Mouse (Mus musculus) monocyte, adult 5-6 weeks (primary cell): ENCODE measurements around the gene Anapc2. TPM values are rescaled to one million over a fixed set of nuclear protein-coding genes. Genes with fewer than 3 reads are reported as not detected.
"Not testable (repeated sequence)": the region's sequence is repeated elsewhere in the genome, so short reads cannot be mapped to it uniquely, and the experiment has no call there.

Experiments
- ATAC-seq: fragments of 153-309, 156-312 bp; replicated peaks from 2 replicates; pipeline ENCODE4 v1.8.0; 2017; ENCODE audit warnings: mild to moderate bottlenecking; ENCODE audit not compliant: low TSS enrichment, insufficient number of reproducible peaks, severe bottlenecking, poor library complexity, low FRiP score
- total RNA-seq: library from RNA; stranded (forward); fragments of 200-1000, 200-491, 200-594 nt; gene quantifications from 3 replicates; pipeline ENCODE4 v1.2.3, GENCODE M21; 2017

Anapc2 gene
- total RNA-seq, 1 experiment from 2014 or later = 43.8 TPM

DNA sequence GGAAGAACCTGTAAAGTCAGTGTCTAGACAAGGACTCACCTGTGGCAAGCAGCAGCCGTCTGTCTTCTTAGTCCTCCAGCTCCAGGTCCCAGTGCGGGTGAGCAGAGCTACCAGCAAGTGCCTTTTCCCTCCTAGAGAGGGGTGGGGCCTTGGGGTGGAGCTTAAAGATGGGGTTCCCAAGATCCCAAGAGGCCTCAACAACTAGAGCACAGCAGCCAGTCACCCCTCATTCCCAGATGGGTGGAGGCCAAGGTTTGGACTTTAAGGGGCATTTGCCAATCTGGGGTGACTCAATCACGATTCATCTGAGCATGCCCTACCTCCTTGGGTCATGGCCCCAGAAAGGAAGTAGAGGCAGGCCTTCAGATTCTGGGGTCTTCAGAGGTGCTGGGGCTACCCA is 32.5 kb upstream of the Anapc2 start:
- ATAC-seq = no peak

DNA sequence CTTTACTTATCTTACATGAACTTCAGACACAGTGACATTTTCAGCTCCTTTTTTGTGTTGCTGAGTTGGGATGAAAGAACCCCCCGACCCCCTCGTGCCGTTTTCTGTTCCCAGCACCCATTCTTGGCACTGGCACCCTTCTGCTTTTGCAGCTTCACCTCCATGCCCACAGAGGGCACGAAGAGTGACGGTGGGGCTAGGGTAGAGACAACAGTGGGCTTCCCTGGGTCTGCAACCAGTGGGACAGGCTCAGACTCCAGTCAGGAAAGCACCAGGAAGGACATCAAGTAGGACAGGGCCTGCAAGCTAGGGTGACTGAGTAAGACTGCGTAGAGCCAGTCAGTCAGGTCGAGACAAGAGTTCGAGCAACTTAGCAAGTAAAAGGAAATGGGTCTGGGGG is 32.0 kb upstream of the Anapc2 start:
- no peak for ATAC-seq

DNA sequence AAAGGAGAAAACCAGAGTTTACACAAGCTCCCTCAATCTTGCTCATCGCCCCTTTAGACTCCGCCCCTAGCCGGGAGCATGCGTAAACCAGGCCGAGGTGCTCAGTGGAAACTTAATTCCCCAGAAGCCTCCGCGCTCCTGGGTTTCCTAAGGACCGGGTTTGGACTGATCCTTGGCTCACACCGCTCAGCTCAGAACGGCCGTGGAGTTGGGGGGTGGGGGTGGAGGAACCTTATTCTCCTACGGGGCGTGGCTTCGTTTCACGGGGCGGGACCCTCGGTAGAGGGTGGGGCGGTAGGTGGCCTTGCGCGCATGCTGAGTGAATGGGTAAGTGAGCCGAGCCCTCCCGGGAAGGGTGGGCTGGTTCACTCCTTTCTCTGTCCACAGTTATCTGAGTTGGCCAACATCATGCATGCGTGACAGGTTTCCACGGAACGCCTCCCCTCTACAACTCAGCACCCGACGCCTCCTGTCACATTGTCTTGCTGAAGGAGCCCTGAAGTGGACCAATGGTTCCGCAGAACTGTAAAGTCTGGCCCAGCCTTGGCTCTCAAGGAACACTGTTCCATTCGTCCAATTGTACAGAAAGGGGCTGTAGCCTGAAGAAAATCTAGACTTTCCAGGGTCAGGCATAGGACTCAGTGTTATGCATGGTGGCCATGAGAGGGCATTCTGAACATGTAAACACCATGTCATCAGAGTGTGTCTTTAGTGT is 31.4 kb upstream of the Anapc2 start:
- ATAC-seq = peak; percentile 45; the same call in 1 of the 2 replicates

DNA sequence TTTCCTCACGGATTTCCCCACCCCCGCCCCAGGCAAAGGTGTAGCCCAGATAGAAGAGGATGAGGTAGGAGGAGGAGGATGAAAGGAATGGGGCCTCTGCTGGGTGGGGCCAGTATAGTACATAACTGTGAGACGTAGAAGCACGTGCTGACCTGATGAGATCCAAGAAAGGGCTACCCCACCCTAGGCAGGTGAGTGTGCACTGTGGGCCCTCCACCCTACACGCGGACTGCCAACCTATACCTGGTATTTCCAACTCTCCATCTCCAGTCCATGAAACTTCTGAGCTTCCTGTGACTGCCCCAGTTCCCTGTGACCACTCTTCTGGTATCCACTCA is 30.9 kb upstream of the Anapc2 start:
- ATAC-seq = no peak

DNA sequence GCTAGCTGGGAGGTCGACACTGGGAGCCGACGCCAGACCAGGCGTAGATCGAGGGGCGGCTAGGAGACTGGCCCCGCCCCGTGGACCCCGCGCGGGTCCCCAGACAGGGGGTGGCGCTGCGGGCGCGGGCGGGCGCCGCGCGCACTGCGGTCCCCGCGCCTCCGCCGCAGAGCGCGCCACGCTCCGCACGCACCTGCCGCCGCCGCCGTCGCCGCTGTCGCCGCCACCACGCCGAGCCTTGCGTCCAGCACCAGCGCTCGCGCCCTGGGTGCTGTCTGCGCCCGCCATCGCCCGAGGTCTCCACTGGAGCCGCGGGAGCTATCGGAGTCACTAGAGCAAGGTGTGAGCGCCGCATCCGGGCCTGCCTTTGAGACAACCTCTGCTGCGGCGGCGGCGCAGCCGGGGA is 30.2 kb upstream of the Anapc2 start, which contains the start of the genes Rnf208 and Cysrt1:
Rnf208 (plus strand) TSS at position 155 of the 406 bp plus-strand sequence.
Cysrt1 (minus strand) TSS at position 352 of the 406 bp plus-strand sequence.
- ATAC-seq = no peak

DNA sequence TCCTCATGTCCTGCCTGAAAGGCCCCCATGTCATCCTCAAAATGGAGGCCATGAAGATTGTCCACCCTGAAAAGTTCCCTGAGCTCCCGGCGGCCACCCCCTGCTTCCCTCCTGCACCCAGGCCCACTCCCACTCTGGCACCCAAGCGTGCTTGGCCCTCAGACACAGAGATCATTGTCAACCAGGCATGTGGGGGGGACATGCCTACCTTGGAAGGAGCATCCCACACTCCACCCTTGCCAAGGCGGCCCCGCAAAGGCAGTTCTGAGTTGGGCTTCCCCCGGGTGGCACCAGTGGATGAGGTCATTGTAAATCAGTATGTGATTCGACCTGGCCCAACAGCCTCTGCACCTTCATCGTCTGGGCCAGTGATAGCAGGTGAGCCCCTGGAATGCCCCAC is 28.9 kb upstream of the Anapc2 start:
- no peak for ATAC-seq

DNA sequence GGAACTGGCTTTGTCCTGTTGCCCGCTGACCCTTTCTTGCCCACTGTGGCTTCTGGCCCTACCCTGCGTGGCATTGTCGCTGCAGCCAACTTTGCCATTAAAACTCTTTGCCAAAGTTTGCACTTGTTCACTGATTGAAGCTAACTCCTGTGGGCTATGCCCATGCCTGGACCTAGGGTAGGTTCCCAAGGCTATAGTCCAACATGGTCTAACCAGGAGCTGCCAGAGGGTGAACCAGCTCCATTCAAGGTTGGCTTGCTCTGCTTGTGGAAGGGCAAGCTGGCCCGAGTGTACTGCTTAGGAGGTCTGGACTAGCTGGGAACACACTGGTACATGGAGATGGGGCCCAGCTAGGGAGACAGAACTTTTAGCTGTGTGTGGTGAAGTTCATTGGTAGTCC is 28.1 kb upstream of the Anapc2 start:
- no peak for ATAC-seq

DNA sequence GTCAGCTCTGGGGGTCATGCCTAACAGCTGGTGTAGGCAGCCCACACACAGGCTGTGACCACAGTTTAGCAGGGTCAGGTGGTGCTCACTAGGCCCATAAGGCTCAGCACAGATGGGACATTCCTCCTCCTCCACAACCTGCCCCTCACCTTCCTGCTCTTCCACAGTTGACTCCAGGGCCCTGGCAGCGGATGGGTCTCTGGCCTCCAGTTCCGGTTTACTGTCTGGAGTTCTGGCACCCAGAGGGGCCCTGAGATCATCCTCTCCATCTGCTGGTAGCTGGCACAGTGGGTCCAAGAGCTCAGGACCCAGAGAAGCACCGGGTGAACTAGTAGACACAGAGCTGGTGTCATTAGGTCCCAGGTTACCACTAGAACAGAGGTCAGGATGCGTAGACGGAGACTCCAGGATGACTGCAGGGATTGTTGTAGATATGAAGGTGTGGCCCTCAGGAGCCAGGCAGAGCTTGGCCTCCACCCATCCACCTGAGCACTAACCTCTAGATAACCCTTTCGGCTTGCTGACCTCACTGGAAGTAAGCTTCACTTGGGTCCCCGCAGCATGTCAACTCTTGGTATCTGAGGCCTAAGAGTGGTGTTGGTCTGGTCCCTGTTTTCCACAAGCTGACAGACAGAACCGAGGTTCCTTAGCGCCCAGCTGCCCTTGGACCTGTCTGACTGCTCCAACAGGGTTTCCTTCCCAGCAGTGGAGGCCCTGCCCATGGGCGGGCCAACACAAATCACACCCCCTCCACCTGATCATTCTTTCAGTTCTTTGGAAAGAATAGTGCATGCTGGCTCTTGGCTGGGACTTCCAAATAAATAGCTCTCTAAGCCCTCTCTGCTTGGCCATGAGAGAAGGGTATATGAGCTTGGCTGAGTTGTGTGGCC is 25.9 kb upstream of the Anapc2 start, which contains the start of gene AL732309.1:
AL732309.1 (minus strand) TSS at position 681 of the 890 bp plus-strand sequence.
- no peak for ATAC-seq

DNA sequence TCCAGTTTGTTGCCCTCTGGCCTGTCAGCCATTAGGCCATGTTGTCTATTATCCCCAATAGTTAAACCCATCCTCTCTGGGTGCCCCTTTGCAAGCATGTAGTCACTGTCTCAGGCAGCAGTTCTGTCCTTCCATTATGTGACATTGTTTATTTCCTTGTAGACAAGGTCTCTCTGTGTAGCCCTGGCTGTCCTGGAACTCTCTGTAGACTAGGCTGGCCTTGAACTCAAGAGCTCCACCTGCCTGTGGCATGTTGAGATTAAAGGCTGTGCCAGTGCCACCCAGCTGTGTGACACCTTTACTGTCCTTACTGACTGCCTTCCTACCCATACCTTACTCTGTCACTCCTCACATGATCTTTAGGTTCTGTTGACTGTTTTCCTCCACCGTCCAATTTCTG is 19.9 kb upstream of the Anapc2 start:
- no peak for ATAC-seq

DNA sequence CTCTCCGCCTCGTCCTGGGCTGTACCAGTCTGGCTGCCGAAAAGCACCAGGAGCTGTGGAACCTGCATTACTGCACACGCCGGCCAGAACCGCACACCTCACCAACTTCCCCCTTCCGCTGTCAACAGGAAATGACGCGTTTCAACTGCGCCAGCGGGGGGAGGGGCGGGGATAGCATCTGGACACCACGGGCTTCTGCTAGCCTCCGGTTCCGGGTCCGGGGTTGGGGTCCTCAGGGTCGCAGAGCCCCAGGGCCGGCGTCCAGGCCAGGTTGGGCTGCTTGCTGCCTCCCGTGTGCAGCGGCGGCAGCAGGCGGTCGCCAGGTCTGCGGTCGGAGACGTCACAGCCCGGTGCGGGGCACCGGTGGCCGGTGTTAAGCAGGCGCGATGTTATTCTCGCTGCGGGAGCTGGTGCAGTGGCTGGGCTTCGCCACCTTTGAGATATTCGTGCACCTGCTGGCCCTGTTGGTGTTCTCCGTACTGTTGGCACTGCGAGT is 16.9 kb upstream of the Anapc2 start, which contains the start of gene Tmem203:
Tmem203 (plus strand) TSS at position 156 of the 496 bp plus-strand sequence.
- ATAC-seq = peak; percentile 96

DNA sequence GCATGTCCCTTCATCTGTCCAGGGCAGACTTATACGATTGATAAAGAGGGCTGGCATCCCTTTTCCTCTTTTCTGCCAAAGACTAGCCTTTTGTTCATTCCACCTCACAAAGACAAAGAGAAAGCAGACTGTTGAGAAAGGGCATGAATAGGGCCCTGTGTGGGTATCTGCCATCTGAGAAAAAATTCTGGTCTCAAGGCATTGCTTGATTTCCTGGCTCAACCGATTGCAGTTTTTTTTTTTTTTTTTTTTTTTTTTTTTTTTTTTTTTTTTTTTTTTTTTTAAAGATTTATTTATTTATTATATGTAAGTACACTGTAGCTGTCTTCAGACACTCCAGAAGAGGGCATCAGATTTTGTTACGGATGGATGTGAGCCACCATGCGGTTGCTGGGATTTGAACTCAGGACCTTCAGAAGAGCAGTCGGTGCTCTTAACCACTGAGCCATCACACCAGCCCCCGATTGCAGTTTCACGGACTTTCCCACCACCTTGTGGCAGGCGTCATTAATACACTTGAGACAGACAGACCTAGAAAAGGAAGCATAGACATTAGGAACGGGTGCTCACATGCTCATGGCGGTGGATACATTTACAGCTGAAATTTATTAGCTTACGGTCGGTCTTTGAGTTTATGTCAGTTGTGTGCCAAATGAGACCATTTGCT is 15.7 kb upstream of the Anapc2 start:
- not testable (repeated sequence) for ATAC-seq

DNA sequence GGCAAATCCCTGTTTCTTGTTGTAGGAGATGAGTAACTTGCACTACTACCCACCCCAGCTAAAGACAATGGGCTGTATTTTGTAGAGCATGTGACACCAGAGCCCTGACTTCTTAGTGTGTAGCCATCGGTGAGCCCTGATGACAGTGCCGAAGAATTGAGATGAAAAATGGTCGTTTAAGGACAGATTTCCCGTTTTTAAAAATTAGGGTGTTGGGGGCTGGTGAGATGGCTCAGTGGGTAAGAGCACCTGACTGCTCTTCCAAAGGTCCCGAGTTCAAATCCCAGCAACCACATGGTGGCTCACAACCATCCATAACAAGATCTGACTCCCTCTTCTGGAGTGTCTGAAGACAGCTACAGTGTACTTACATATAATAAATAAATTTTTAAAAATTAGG is 15.0 kb upstream of the Anapc2 start:
- not testable (repeated sequence) for ATAC-seq

DNA sequence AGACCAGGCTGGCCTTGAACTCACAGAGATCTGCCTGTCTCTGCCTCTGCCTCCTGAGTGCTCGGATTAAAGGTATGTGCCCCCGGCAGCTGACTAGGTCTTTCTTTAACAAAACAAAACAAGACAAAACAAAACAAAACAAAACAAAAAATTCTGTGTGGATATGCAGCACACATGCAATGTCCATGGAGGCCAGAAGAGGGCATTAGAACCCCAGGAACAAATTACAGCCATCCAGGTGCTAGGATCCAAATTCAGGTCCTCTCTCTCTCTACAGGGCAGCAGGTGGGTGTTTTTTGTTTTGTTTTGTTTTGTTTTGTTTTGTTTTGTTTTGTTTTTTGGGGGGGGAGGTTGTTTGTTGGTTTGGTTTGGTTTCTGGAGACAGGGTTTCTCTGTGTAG is 13.4 kb upstream of the Anapc2 start:
- ATAC-seq = no peak

DNA sequence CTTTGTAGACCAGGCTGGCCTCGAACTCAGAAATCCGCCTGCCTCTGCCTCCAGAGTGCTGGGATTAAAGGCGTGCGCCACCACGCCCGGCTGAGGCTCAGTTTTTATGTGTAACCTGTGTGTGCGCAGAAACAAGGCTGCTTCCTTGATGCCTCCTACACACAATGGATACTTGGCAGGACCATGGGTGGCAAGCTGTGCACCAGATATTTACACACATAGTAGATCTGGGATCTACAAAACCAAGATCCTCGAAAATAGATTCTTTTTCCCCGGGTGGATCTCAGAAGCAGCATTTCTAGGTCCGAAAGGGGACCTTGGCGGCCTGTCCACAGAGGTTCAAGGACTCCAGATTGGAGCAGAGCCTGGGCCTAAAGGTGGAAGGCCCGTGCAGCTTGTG is 10.4 kb upstream of the Anapc2 start:
- ATAC-seq = no peak

DNA sequence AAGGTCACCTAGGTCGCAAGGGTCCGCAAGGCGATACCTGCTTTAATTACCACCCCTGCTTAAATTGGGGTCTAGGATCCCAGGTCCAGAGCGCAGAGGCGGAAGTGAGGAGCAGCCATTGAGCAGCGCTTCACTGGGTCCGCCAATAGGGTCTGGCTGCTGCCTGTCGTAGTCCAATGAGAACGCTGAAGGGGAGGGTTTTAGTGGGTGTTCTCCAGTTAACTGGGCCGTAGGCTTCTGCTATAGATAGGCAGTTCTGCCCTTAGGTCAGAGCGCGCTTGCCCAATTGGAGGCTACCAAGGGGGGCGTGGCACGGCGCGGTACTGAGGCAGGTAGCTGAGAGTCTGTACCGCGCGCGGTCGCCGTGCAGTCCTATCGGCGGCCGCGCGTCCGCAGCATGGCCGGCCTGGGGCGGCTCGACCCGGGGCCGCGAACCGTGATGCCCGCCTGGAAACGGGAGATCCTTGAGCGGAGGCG is 9.9 kb upstream of the Anapc2 start, which contains the start of gene Tprn:
Tprn (plus strand) TSS at position 328 of the 477 bp plus-strand sequence.
- peak; percentile 98 for ATAC-seq

DNA sequence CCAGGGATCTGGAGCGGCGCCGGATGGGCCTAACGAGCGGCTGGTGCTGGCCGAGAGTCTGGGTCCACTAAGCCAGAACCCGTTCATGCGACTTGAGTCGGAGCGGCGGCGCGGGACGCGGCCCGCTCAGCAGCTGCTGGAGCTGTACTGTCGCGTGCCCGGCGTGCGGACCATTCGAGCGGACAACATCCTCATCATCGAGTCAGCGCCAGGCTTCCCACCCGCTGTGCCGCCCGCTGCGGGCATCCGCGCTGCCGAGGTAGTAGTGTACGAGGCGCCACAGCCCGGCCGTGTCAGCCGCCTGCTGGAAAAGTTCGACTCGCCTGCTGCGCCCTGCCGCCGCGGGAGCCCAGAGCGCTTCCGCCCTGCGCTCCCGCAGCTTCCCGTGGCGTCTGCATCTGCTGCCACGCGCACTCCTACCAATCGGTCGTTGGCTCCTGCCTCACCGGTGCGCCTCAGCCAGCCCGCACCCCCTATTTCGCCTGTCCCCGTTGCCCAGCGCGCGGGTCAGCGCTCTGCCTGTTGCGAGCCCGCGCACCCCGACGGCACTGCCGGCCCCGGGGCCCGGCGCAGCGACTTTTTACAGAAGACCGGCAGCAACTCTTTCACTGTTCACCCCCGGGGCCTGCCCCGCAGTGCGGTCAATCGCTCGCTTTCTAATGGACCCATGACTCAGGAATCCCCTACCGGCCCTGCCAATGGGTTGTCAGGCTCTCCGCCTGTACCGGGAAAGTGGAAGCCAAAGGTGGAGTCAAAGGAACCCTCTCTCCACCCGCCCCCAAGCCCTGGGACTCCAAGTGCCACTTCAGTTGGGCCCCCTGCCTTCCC is 9.3 kb upstream of the Anapc2 start:
- no peak for ATAC-seq

DNA sequence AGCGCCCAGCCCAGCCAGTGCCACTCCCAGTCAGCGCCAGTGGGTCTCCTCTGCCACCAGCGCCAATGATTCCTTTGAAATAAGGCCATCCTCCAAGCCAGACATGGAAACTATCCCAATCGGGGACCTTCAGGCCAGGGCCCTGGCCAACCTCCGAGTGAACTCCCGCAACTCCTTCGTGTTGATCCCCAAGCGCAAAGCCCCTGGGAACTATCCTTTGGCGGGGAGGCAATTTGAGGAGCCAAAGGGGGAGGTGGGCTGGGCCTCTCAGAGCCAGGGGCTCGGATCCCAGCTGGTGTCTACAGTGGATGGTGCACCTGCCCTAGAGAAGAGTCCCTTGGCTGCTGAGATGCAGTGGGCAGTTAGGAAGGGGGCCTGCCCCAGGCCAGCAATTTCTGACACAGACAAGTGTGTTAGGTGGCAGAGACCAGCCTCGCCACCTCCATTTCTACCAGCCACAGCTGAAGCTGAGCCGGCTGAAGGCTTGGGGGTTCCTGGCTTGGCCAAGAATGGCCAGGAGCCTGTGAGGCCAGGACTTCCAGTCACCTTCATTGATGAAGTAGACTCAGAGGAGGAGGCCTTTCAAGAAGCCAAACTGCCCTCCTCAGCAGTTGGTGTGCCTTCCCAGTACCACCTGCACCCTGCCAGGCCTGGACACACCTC is 8.5 kb upstream of the Anapc2 start:
- ATAC-seq = no peak

DNA sequence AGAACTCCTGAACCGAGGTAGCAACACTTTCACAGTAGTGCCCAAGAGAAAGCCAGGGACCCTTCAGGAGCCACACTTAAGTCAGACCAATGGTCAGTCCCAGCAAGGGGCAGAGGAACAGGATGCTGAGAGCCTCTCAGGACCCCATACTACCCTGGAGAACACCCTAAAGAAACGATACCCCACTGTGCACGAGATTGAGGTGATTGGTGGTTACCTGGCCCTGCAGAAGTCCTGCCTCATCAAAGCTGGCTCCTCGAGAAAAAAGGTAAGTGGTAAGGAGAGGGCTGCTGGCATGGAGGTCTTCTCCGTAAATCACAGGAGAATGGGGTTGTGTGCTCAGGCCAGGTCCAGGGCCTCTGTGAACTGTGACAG is 8.0 kb upstream of the Anapc2 start:
- ATAC-seq = no peak
